Mouse (Mus musculus): ENCODE results near the gene Lclat1.

- TF ChIP-seq CTCF (IDR thresholded peaks at IDR 0.05; ENCODE audit: borderline replicate concordance, insufficient read depth, low read depth, low read length) (no peak), POLR2A (IDR thresholded peaks at IDR 0.05; ENCODE audit: borderline replicate concordance, insufficient read depth, low read length) (no peak)
Observed at GRCm38 (mm10) chr17:73060897-73061252, 46.9 kb upstream of the Lclat1 start.

All from cerebellum, adult 2 months (tissue).